Mouse (Mus musculus) ES-Bruce4 (cell line): ENCODE data around the gene Sphk2. TPM values are rescaled to one million over a fixed set of nuclear protein-coding genes. Genes with fewer than 3 reads are reported as not detected.
A peak's percentile ranks its signal among the peaks of the same experiment; 100 is the strongest.

Experiments used
- H3K27ac ChIP-seq: 2 replicates; pipeline ENCODE4 v1.5.1; 2012; ENCODE audit warnings: low read length, inconsistent platforms; ENCODE audit not compliant: insufficient read depth
- H3K27me3 ChIP-seq: 2 replicates; pipeline ENCODE4 v1.6.1; 2012; ENCODE audit warnings: mild to moderate bottlenecking, low read length, inconsistent platforms; ENCODE audit not compliant: control insufficient read depth, poor library complexity, insufficient read depth, severe bottlenecking
- H3K36me3 ChIP-seq: 2 replicates; pipeline ENCODE4 v1.6.1; 2012; ENCODE audit warnings: inconsistent platforms, mild to moderate bottlenecking, low read length, moderate library complexity; ENCODE audit not compliant: control insufficient read depth, poor library complexity, insufficient read depth, severe bottlenecking
- H3K4me1 ChIP-seq: one replicate; pipeline ENCODE4 v1.8.1; 2011; ENCODE audit warnings: low read length; ENCODE audit not compliant: control insufficient read depth, insufficient read depth
- H3K4me3 ChIP-seq: 2 replicates; pipeline ENCODE4 v1.5.1; 2011; ENCODE audit warnings: low read depth, mild to moderate bottlenecking, low read length
- H3K9ac ChIP-seq: 2 replicates; pipeline ENCODE4 v1.6.1; 2012; ENCODE audit warnings: low read depth, mild to moderate bottlenecking, inconsistent platforms; ENCODE audit not compliant: poor library complexity, severe bottlenecking
- H3K9me3 ChIP-seq: replicated peaks from 2 replicates; pipeline ENCODE4 v1.6.1; 2012; ENCODE audit warnings: mild to moderate bottlenecking, low read length, inconsistent platforms; ENCODE audit not compliant: control insufficient read depth, poor library complexity, insufficient read depth, severe bottlenecking
- CTCF ChIP-seq: IDR thresholded peaks from one replicate; pipeline ENCODE4 v1.8.1; 2011; ENCODE audit warnings: low read depth, low read length
- EP300 ChIP-seq: IDR thresholded peaks from 2 replicates; pipeline ENCODE4 v1.6.1; 2011; ENCODE audit warnings: low read depth, low read length; ENCODE audit not compliant: insufficient read depth
- POLR2A ChIP-seq: IDR thresholded peaks from one replicate; pipeline ENCODE4 v1.8.1; 2011; ENCODE audit warnings: low read length; ENCODE audit not compliant: insufficient read depth
- polyA plus RNA-seq: library from polyadenylated mRNA; stranded (reverse); fragments of >200 nt; gene quantifications from 2 replicates; pipeline ENCODE4 v1.2.4, GENCODE M21; 2011; ENCODE audit warnings: low read depth; ENCODE audit not compliant: missing spikeins, insufficient read depth, insufficient read length

The Sphk2 gene
- polyA plus RNA-seq, 1 experiment = 10.4 TPM

DNA sequence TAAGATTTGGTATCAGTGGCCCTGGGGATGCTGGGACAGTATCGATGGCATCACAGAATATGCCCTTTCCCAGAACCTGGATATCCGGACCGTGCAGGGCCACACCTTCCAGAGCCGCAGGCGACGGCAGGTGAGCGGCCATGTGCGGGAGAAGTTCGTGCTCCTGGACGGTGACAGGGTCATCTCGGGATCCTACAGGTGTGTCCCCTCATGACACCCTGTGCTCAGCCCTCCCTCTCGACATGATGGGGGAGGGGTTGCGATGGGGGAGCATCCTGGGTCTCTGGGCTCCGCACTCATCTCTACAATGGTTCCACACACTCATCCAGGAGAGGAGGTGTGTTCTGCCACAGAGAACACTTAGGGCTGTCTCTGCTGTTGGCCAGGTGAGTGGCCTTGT, 6.0 kb upstream of the Sphk2 start:
- Histone ChIP-seq H3K4me1 (no peaks in the 10 kb centered on the region), H3K36me3 (peaks cover 29% of the 10 kb centered on the region)
- TF ChIP-seq EP300 (no peak), CTCF (no peak), POLR2A (no peak)

DNA sequence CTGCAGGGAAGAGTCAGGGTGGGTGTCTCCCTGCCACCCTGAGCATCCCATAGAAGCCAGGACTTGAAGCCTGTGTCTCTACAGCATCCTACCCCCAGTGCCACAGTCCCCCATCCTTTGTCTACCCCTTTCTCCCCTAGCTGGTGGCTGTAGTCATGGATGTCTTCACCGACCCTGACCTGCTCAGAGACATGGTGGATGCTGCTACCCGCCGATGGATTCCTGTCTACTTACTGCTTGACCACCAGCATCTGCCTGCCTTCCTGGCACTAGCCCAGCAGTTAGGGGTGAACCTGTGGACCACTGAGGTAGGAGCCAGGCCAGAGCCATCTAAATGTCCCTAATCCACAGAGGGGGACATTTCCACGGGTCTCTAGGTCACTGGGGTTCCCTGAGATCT, 5.5 kb upstream of the Sphk2 start:
- Histone ChIP-seq H3K9ac (no peak overlapping the region), H3K9me3 (no peaks in the 10 kb centered on the region), H3K36me3 (peaks cover 32% of the 10 kb centered on the region), H3K4me3 (no peak overlapping the region), H3K27ac (no peak overlapping the region), H3K27me3 (no peaks in the 10 kb centered on the region), H3K4me1 (no peaks in the 10 kb centered on the region)
- TF ChIP-seq EP300 (no peak), POLR2A (no peak), CTCF (no peak)

More for the DNA sequence above, 6.0 kb upstream of the Sphk2 start:
- H3K4me3 ChIP-seq = no peak overlapping the region
- H3K9ac ChIP-seq = no peak overlapping the region
- H3K9me3 ChIP-seq = no peaks in the 10 kb centered on the region
- H3K27me3 ChIP-seq = no peaks in the 10 kb centered on the region
- no peak overlapping the region for H3K27ac ChIP-seq

DNA sequence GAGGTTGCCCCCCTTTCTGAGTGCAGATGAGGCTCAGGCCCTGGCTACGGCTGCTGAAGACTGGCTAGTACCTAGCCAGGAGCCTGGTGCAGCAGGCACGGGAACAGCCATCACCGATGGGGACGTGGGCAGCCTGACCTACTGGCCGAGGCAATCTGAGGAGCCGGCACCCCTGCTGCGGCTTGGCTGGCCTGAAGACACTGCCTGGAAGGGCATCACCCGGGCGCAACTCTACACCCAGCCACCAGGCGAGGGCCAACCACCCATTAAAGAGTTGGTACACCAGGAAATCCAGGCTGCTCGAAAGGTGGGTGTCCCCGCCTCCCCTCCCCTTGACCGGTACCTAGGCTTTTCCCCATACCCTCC, 4.5 kb upstream of the Sphk2 start:
- Histone ChIP-seq H3K27me3 (no peaks in the 10 kb centered on the region), H3K4me1 (no peaks in the 10 kb centered on the region), H3K36me3 (peaks cover 32% of the 10 kb centered on the region), H3K9me3 (no peaks in the 10 kb centered on the region), H3K4me3 (no peak overlapping the region), H3K27ac (no peak overlapping the region), H3K9ac (no peak overlapping the region)
- TF ChIP-seq EP300 (no peak), CTCF (no peak), POLR2A (no peak)

DNA sequence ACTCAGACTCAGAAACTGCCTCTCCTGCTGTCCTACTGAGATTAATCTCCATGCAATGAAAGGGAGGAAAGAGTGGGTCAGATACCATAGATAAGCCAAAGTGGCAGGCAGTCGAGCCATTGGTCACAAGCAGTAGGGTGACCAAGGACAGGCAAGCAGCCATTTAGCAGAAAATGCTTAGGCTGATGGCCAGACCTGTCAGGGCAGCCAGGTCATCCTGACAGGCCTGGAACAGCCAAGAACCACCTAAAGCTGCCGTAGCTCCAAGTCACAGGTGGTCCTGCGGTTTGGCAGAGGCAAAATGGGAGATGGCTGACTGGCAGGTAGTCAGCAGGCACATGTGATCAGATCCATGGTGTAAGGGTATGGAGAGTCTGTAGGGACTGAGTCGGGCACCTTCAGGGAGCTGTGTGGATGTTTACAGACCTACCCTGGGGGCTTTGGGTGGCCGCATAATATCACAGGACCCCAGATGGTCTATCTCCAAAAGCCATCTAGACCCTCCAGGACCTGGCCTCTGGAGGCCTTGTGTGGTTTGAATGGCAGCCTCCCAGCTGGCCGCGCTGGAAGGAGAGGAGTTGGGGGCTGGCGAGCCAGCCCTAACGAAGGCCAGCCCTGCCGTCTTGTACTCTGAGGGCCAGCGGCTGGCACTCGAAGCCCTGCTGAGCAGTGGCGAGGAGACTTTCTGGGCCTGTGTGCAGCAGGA, 4.0 kb upstream of the Sphk2 start:
- H3K27ac ChIP-seq = no peak overlapping the region
- no peak overlapping the region for H3K9ac ChIP-seq
- no peaks in the 10 kb centered on the region for H3K4me1 ChIP-seq
- TF ChIP-seq EP300 (no peak), POLR2A (no peak), CTCF (no peak)
- no peaks in the 10 kb centered on the region for H3K9me3 ChIP-seq
- H3K36me3 ChIP-seq = peaks cover 32% of the 10 kb centered on the region
- no peak overlapping the region for H3K4me3 ChIP-seq
- no peaks in the 10 kb centered on the region for H3K27me3 ChIP-seq

DNA sequence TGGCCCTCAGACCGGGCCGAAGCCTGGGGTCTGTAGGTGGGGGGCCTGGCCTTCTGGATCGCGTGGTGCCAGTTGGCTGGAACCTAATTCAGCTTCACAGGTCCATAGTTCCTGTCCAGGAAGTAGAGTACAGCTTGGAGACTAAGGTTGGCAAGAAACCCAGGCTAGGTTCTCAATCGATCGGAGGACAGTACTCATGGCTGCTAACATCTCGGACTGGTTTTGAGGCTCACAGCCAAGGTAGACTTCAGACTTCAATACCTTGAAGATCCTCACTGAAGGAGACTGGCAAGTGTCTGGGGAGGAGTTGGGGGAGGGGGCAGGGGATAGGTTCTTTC, 3.4 kb upstream of the Sphk2 start:
- Histone ChIP-seq H3K27me3 (no peaks in the 10 kb centered on the region), H3K36me3 (peaks cover 32% of the 10 kb centered on the region), H3K9ac (0 out of 2 replicates have a peak overlapping the region, but pooled peaks have one; percentile 6), H3K9me3 (no peaks in the 10 kb centered on the region), H3K27ac (peak overlapping the region; percentile 29; the same call in 1 of the 2 replicates), H3K4me1 (no peaks in the 10 kb centered on the region), H3K4me3 (no peak overlapping the region)
- TF ChIP-seq POLR2A = no peak
- no peak for TF ChIP-seq CTCF

DNA sequence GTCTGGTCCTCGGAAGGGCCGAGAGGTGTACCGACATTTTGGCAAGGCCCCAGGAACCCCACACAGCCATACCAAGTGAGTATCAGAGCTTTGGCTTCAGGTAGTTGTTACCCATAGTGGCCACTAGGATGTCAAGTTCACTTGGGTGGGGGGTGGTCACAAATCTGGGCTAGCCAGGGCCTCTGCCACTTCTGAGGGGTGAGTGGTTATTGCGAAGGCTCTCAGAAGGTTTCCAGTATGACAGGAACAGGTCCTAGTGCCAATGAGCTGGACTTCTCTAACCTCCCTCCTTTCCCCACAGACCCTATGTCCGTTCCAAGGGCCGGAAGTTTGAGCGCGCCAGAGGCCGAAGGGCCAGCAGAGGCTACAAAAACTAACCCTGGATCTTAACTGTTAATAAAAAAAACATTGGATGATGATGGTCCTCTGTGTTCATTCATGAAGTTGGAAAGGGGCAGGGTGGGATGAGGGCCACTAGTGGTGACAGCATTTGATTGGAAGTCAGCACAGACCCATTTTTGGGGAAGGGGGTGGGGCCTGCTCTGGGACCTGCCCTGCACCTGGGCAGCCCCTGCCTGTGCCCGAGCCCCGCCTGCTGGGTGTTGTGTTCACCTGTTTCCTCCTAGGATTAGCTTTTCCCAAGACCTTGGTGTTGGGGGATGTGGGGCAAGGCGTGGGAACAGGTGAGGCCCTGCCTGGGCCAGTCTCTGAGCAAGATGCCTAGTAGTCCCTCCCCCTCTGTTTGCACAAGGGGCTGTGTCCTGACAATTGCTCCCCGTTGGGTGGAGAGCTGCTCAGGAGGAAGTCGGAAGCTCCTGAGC, 2.8 kb upstream of the Sphk2 start, which contains the start of gene Fam83e:
Gene Fam83e (plus strand): TSS at position 800 of the 821 bp plus-strand sequence.
- H3K9ac ChIP-seq = peak within 1 kb of the TSS; percentile 90
- no peaks in the 10 kb centered on the region for H3K27me3 ChIP-seq
- TF ChIP-seq CTCF (peak; percentile 6), POLR2A (no peak), EP300 (0 out of 2 replicates have a peak, but pooled peaks have one; percentile 38)
- no peaks in the 10 kb centered on the region for H3K4me1 ChIP-seq
- H3K36me3 ChIP-seq = peaks cover 32% of the 10 kb centered on the region
- peak within 1 kb of the TSS; percentile 93 for H3K4me3 ChIP-seq
- peak within 1 kb of the TSS; percentile 29; the same call in 1 of the 2 replicates for H3K27ac ChIP-seq
- H3K9me3 ChIP-seq = no peaks in the 10 kb centered on the region
